Mouse (Mus musculus) thymus, postnatal 25 days (tissue): ENCODE results near the gene Slc25a11.
A peak's percentile ranks its signal among the peaks of the same experiment; 100 is the strongest.

Experiments
- DNase-seq: peaks from one replicate; pipeline ENCODE4 v3.0.0; 2022

The Slc25a11 gene

GRCm38 (mm10) chr11:70650322-70651175 is 3.3 kb upstream of the Slc25a11 start:
- DNase-seq = peak; percentile 61

- no peak for DNase-seq
These were observed 2.0 kb upstream of the Slc25a11 start for GRCm38 (mm10) chr11:70649185-70649734.

- no peak for DNase-seq
These were observed 1.2 kb upstream of the Slc25a11 start for GRCm38 (mm10) chr11:70648512-70648911.

GRCm38 (mm10) chr11:70647716-70648420 is 589 bp upstream of the Slc25a11 start:
- DNase-seq = peak; percentile 66

- no peak for DNase-seq
These were observed 1.1 kb downstream of the Slc25a11 start for GRCm38 (mm10) chr11:70646259-70646555.

GRCm38 (mm10) chr11:70645461-70646258 is 1.6 kb downstream of the Slc25a11 start:
- DNase-seq = no peak

- DNase-seq = no peak
These were observed 2.6 kb downstream of the Slc25a11 start for GRCm38 (mm10) chr11:70644564-70645103.

- no peak for DNase-seq
These were observed 4.2 kb downstream of the Slc25a11 start for GRCm38 (mm10) chr11:70643051-70643450.

GRCm38 (mm10) chr11:70641241-70641640 is 6.0 kb downstream of the Slc25a11 start:
- DNase-seq = no peak

- no peak for DNase-seq
These were observed 7.3 kb downstream of the Slc25a11 start for GRCm38 (mm10) chr11:70639976-70640375.

GRCm38 (mm10) chr11:70638714-70639278 is 8.5 kb downstream of the Slc25a11 start, which contains the start of gene Gp1ba:
Gene Gp1ba (plus strand): TSS chr11:70639122.
- DNase-seq = no peak

GRCm38 (mm10) chr11:70638293-70638692 is 9.0 kb downstream of the Slc25a11 start:
- no peak for DNase-seq

- DNase-seq = no peak
These were observed 9.5 kb downstream of the Slc25a11 start for GRCm38 (mm10) chr11:70637764-70638163.

GRCm38 (mm10) chr11:70635601-70636000 is 11.7 kb downstream of the Slc25a11 start:
- DNase-seq = no peak

- DNase-seq = no peak
These were observed 17.1 kb downstream of the Slc25a11 start for GRCm38 (mm10) chr11:70630129-70630528.

- peak; percentile 43 for DNase-seq
These were observed 17.7 kb downstream of the Slc25a11 start for GRCm38 (mm10) chr11:70629557-70629956.

- DNase-seq = no peak
These were observed 18.8 kb downstream of the Slc25a11 start for GRCm38 (mm10) chr11:70628431-70628830.

- no peak for DNase-seq
These were observed 20.4 kb downstream of the Slc25a11 start for GRCm38 (mm10) chr11:70626877-70627276.

GRCm38 (mm10) chr11:70625473-70625872 is 21.8 kb downstream of the Slc25a11 start:
- peak; percentile 64 for DNase-seq

GRCm38 (mm10) chr11:70623053-70623742 is 24.1 kb downstream of the Slc25a11 start:
- DNase-seq = no peak

GRCm38 (mm10) chr11:70621972-70622814 is 25.1 kb downstream of the Slc25a11 start:
- no peak for DNase-seq
